ENCODE assay signal across 29 mouse cellular contexts in the genomic region with DNA sequence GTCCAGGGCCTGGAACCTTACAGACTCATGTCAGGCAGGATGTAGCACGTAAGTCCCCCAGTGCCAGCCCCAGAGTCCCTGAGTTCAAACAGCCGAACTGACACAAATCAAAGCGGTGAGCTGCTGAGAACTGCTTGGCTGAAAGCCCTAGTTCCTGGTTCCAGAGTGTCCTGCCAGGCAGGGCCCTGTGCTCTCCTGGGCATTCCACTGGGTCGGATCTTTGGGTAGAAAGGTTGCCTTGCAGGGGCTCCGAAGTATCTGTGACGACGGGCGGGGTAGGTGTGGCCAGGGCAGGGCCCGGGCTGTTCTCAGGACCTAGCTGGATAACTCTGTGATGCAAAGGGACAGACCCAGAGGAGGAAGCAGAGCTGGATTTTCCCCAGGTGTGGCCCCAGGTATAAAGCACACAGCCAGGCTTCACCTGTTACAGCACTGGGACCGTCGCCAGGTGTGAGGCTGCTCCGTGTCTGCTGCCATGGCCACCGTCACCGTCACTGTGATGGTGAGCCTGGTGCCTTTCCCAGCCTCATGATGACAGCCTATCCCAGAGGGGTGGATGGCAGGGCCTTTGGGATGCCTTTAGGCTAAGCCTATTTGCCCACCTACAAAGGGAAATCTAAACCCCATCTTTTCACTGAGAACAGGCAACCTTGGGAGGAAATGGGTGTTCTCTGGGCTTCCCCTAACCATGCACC. TPM values are rescaled to one million over a fixed set of nuclear protein-coding genes. Genes with fewer than 3 reads are reported as not detected.
DNase-seq lines count a peak whose midpoint lies in the region; ATAC-seq and TF ChIP-seq lines count a peak whose summit lies in the region.
"Had no signal": no experiment of that assay in that cellular context is flagged by ENCODE, and none has a peak within 500 bp of the region (broad histone marks: within the 10 kb centered on the region; RNA-seq: fewer than 3 reads in every experiment).

Gene Il17c, plus strand, starts transcription at position 645 of the 695 bp plus-strand sequence.

- H3K4me1 ChIP-seq in intestine, embryonic 14.5 days (replicated peaks; ENCODE audit: control insufficient read depth, insufficient read depth, low read length): no peaks in the 10 kb centered on the region
- H3K4me1 ChIP-seq in small intestine, adult 2 months (ENCODE audit: control insufficient read depth, insufficient read depth, insufficient read length, low read length): peaks cover 3% of the 10 kb centered on the region; the same call in 1 of the 2 replicates
- H3K4me1 ChIP-seq: embryonic facial prominence, embryonic 15.5 days; forebrain, embryonic 12.5 days; hindbrain, embryonic 13.5 days; midbrain, embryonic 13.5 days; neural tube, embryonic 13.5 days had no signal

- no peak within 1 kb of the TSS for H3K9ac ChIP-seq in intestine, embryonic 14.5 days (ENCODE audit: low read length)
- H3K9ac ChIP-seq: embryonic facial prominence, embryonic 15.5 days; forebrain, embryonic 12.5 days; hindbrain, embryonic 13.5 days; liver, embryonic 15.5 days; midbrain, embryonic 13.5 days; neural tube, embryonic 13.5 days had no signal

- WGBS in intestine, embryonic 14.5 days: 77% methylated on average over 14 of the region's 14 CpGs
- 21% methylated on average over 14 of the region's 14 CpGs for WGBS in small intestine, adult 2 months

- H3K4me2 ChIP-seq in intestine, embryonic 14.5 days (ENCODE audit: low read length): no peak within 1 kb of the TSS
- H3K4me2 ChIP-seq: embryonic facial prominence, embryonic 15.5 days; forebrain, embryonic 12.5 days; heart, embryonic 13.5 days; hindbrain, embryonic 13.5 days; liver, embryonic 15.5 days; midbrain, embryonic 13.5 days; neural tube, embryonic 13.5 days had no signal

- H3K4me3 ChIP-seq in intestine, embryonic 14.5 days (ENCODE audit: low read depth, low read length): no peak within 1 kb of the TSS
- H3K4me3 ChIP-seq in small intestine, adult 2 months (ENCODE audit: low read depth, low read length): no peak within 1 kb of the TSS
- H3K4me3 ChIP-seq: embryonic facial prominence, embryonic 15.5 days; forebrain, embryonic 12.5 days; heart, embryonic 13.5 days; hindbrain, embryonic 13.5 days; layer of hippocampus, adult 2 months; liver, embryonic 15.5 days; midbrain, embryonic 13.5 days; neural tube, embryonic 13.5 days had no signal

- H3K9me3 ChIP-seq in intestine, embryonic 14.5 days (ENCODE audit: control insufficient read depth, low read length): no peaks in the 10 kb centered on the region
- H3K9me3 ChIP-seq: embryonic facial prominence, embryonic 15.5 days; forebrain, embryonic 12.5 days; heart, embryonic 13.5 days; hindbrain, embryonic 13.5 days; liver, embryonic 15.5 days; midbrain, embryonic 13.5 days; neural tube, embryonic 13.5 days had no signal

- no peak for TF ChIP-seq CTCF in small intestine, adult 2 months (IDR thresholded peaks at IDR 0.05; ENCODE audit: extremely low read depth, insufficient read length, insufficient replicate concordance, low read depth, low read length)

- ATAC-seq in intestine, embryonic 14.5 days (replicated peaks; ENCODE audit: low FRiP score, low TSS enrichment, low read depth): peak; percentile 53
- ATAC-seq: CD4-positive, CD25-positive, alpha-beta regulatory T cell, adult 4 months; inflammation-experienced regulatory T-cells, adult 6 months; midbrain, embryonic 13.5 days; Patski had no signal

- H3K36me3 ChIP-seq in intestine, embryonic 14.5 days (ENCODE audit: control insufficient read depth, insufficient read depth, low read length): peaks cover 29% of the 10 kb centered on the region
- peaks cover 29% of the 10 kb centered on the region for H3K36me3 ChIP-seq in small intestine, adult 2 months (ENCODE audit: control insufficient read depth, insufficient read depth, low read length)

- no peaks in the 10 kb centered on the region for H3K27me3 ChIP-seq in intestine, embryonic 14.5 days (replicated peaks; ENCODE audit: control insufficient read depth, insufficient read depth, low read length)
- H3K27me3 ChIP-seq in small intestine, adult 2 months (ENCODE audit: control insufficient read depth, insufficient read depth, low read length): no peaks in the 10 kb centered on the region
- H3K27me3 ChIP-seq: embryonic facial prominence, embryonic 15.5 days; forebrain, embryonic 12.5 days; heart, embryonic 13.5 days; hindbrain, embryonic 13.5 days; liver, embryonic 15.5 days; midbrain, embryonic 13.5 days; neural tube, embryonic 13.5 days; Patski had no signal

- TF ChIP-seq POLR2A in small intestine, adult 2 months (IDR thresholded peaks at IDR 0.05; ENCODE audit: low read depth, low read length): no peak

- DNase-seq in adrenal gland, postnatal 14 days: peak; percentile 30
- no peak for DNase-seq in adrenal gland, adult 2 months
- peak; percentile 36 for DNase-seq in kidney, adult 18-20 months
- no peak for DNase-seq in kidney, postnatal 14 days
- DNase-seq in intestine, embryonic 14.5 days (ENCODE audit: low spot score): peak; percentile 59
- DNase-seq in heart, adult 11 months: no peak
- DNase-seq: adrenal gland, postnatal 25 days; cerebellum, adult 9-10 months; heart, adult 18-20 months; layer of hippocampus, postnatal 36 days; lung, postnatal 14 days; right cerebral cortex, postnatal 14 days had no signal

- H3K27ac ChIP-seq in intestine, embryonic 14.5 days (ENCODE audit: low read depth): no peak within 1 kb of the TSS
- H3K27ac ChIP-seq in small intestine, adult 2 months (ENCODE audit: insufficient read depth, low read depth, low read length): peak within 1 kb of the TSS; percentile 42
- H3K27ac ChIP-seq: embryonic facial prominence, embryonic 15.5 days; forebrain, embryonic 12.5 days; hindbrain, embryonic 13.5 days; layer of hippocampus, adult 2 months; liver, embryonic 15.5 days; midbrain, embryonic 13.5 days; neural tube, embryonic 13.5 days had no signal

RNA-seq across cellular contexts. Expression of gene Il17c, which starts in this region (rescaled TPM):
- not detected in 2 replicates for total RNA-seq in adrenal gland, postnatal 14 days (2021)
- not detected for total RNA-seq in adrenal gland, adult 2 months (2021)
- polyA plus RNA-seq in adrenal gland, adult 2 months (2012; rRNA removed): 0.16 TPM in 1 of 2 replicates, not detected in the other
- not detected in 2 replicates for polyA plus RNA-seq in intestine, embryonic 14.5 days (2014; fragmentation: Nextera tagmentation; extraction: Ambion mirVana)
- polyA plus RNA-seq in small intestine, adult 2 months (2012; rRNA removed): 0.30 and 0.81 TPM in 2 replicates
- total RNA-seq: adrenal gland, postnatal 25 days; ES-E14; gastrocnemius, adult 8-10 months; heart, adult 18-20 months; heart, postnatal 25 days; layer of hippocampus, adult 2 months; layer of hippocampus, postnatal 36 days; left cerebral cortex, postnatal 14 days; megakaryocyte, adult 5-6 weeks had no signal
- polyA plus RNA-seq: embryonic facial prominence, embryonic 15.5 days; forebrain, embryonic 12.5 days; heart, embryonic 13.5 days; hindbrain, embryonic 13.5 days; liver, embryonic 15.5 days; midbrain, embryonic 13.5 days; neural tube, embryonic 13.5 days had no signal

Comparison
In these comparisons a context has a peak if more than half of its experiments do, and no peak if none do; other contexts are left out.
1. Peak in DNase-seq in adrenal gland, postnatal 14 days; RNA of the gene not detected or under 1 TPM.
2. Peak in DNase-seq and ATAC-seq in intestine, embryonic 14.5 days; RNA of the gene not detected or under 1 TPM.